In genomic region chr8:61326281-61326680, GRCm38 (mm10) we compare ENCODE assay signal across 20 mouse cellular contexts.
DNase-seq lines count a peak whose midpoint lies in the region; ATAC-seq lines count a peak whose summit lies in the region.
"Had no signal": no experiment of that assay in that cellular context is flagged by ENCODE, and none has a peak within 500 bp of the region (broad histone marks: within the 10 kb centered on the region; RNA-seq: fewer than 3 reads in every experiment).

No protein-coding gene starts in this region.

- H3K36me3 ChIP-seq in hindbrain, embryonic 14.5 days (replicated peaks; ENCODE audit: control insufficient read depth, insufficient read depth), result peaks cover 14% of the 10 kb centered on the region
- H3K36me3 ChIP-seq in hindbrain, embryonic 11.5 days (ENCODE audit: control insufficient read depth, insufficient read depth, low read length), result no peaks in the 10 kb centered on the region; the same call in 1 of the 2 replicates
- H3K36me3 ChIP-seq in neural tube, embryonic 13.5 days, result peaks cover 13% of the 10 kb centered on the region; the same call in 1 of the 2 replicates
- H3K36me3 ChIP-seq in midbrain, embryonic 16.5 days (ENCODE audit: control insufficient read depth, insufficient read depth, low read length), result peaks cover 3% of the 10 kb centered on the region; the same call in 1 of the 2 replicates
- H3K36me3 ChIP-seq: liver, embryonic 13.5 days had no signal

- no peaks in the 10 kb centered on the region for H3K27me3 ChIP-seq in hindbrain, embryonic 14.5 days (ENCODE audit: control insufficient read depth, insufficient read depth, low read length)
- no peaks in the 10 kb centered on the region for H3K27me3 ChIP-seq in hindbrain, embryonic 11.5 days (ENCODE audit: control insufficient read depth, insufficient read depth, low read length)
- no peaks in the 10 kb centered on the region for H3K27me3 ChIP-seq in neural tube, embryonic 13.5 days
- H3K27me3 ChIP-seq in midbrain, embryonic 16.5 days (ENCODE audit: control insufficient read depth, insufficient read depth, low read depth, low read length), result no peaks in the 10 kb centered on the region
- H3K27me3 ChIP-seq: limb, embryonic 12.5 days; liver, embryonic 13.5 days; lung, embryonic 15.5 days; midbrain, embryonic 12.5 days had no signal

- H3K9ac ChIP-seq in hindbrain, embryonic 14.5 days, result no peak overlapping the region
- no peak overlapping the region for H3K9ac ChIP-seq in hindbrain, embryonic 11.5 days (ENCODE audit: low read depth, low read length)
- H3K9ac ChIP-seq in neural tube, embryonic 13.5 days, result no peak overlapping the region
- H3K9ac ChIP-seq in midbrain, embryonic 16.5 days (ENCODE audit: low read depth, low read length), result no peak overlapping the region
- H3K9ac ChIP-seq: limb, embryonic 12.5 days; liver, embryonic 13.5 days; lung, embryonic 15.5 days; midbrain, embryonic 12.5 days had no signal

- ATAC-seq in hindbrain, embryonic 14.5 days (ENCODE audit: low FRiP score), result no peak
- no peak for ATAC-seq in hindbrain, embryonic 11.5 days (ENCODE audit: low FRiP score)
- ATAC-seq in neural tube, embryonic 13.5 days (ENCODE audit: low read depth), result no peak
- ATAC-seq in midbrain, embryonic 16.5 days, result no peak

- H3K4me3 ChIP-seq in hindbrain, embryonic 14.5 days (replicated peaks; ENCODE audit: low read length), result no peak overlapping the region
- no peak overlapping the region for H3K4me3 ChIP-seq in hindbrain, embryonic 11.5 days (ENCODE audit: low read depth, low read length)
- no peak overlapping the region for H3K4me3 ChIP-seq in neural tube, embryonic 13.5 days
- no peak overlapping the region for H3K4me3 ChIP-seq in midbrain, embryonic 16.5 days (ENCODE audit: low read depth, low read length)
- H3K4me3 ChIP-seq: erythroblast, embryonic 14.5 days; heart, embryonic 10.5 days; limb, embryonic 12.5 days; liver, embryonic 13.5 days; lung, embryonic 15.5 days; midbrain, embryonic 12.5 days had no signal

- DNase-seq in adrenal gland, postnatal 10 days, result peak; percentile 10
- DNase-seq in adrenal gland, adult 18-20 months (ENCODE audit: low spot score in 2 of 2), result no peak
- no peak for DNase-seq in hindbrain, embryonic 14.5 days (ENCODE audit: low spot score)
- no peak for DNase-seq in hindbrain, embryonic 11.5 days (ENCODE audit: low spot score)
- no peak for DNase-seq in neural tube, embryonic 10.5 days (ENCODE audit: extremely low spot score, low spot score)
- DNase-seq: cerebellum, adult 8-10 months; gastrocnemius, postnatal 36 days; heart, postnatal 10 days; liver, embryonic 13.5 days; retina, postnatal 1 day; right cerebral cortex, postnatal 4 days; thymus, postnatal 36 days had no signal

- peaks cover 25% of the 10 kb centered on the region for H3K4me1 ChIP-seq in hindbrain, embryonic 14.5 days (replicated peaks; ENCODE audit: control insufficient read depth, insufficient read depth, low read length)
- H3K4me1 ChIP-seq in hindbrain, embryonic 11.5 days (replicated peaks; ENCODE audit: control insufficient read depth, insufficient read depth, low read length), result peaks cover 3% of the 10 kb centered on the region
- H3K4me1 ChIP-seq in neural tube, embryonic 13.5 days (replicated peaks), result peaks cover 51% of the 10 kb centered on the region
- peaks cover 17% of the 10 kb centered on the region for H3K4me1 ChIP-seq in midbrain, embryonic 16.5 days (ENCODE audit: control insufficient read depth, insufficient read depth, low read length)
- H3K4me1 ChIP-seq: liver, embryonic 13.5 days had no signal

- WGBS in hindbrain, embryonic 14.5 days, result 88% methylated on average over 8 of the region's 8 CpGs
- WGBS in hindbrain, embryonic 11.5 days, result 82% methylated on average over 8 of the region's 8 CpGs
- 90% methylated on average over 8 of the region's 8 CpGs for WGBS in neural tube, embryonic 13.5 days
- WGBS in midbrain, embryonic 16.5 days, result 87% methylated on average over 8 of the region's 8 CpGs

- no peak overlapping the region for H3K4me2 ChIP-seq in hindbrain, embryonic 14.5 days (replicated peaks)
- H3K4me2 ChIP-seq in hindbrain, embryonic 11.5 days (replicated peaks; ENCODE audit: low read depth, low read length), result no peak overlapping the region
- H3K4me2 ChIP-seq in neural tube, embryonic 13.5 days, result no peak overlapping the region
- no peak overlapping the region for H3K4me2 ChIP-seq in midbrain, embryonic 16.5 days (ENCODE audit: low read length)
- H3K4me2 ChIP-seq: limb, embryonic 12.5 days; liver, embryonic 13.5 days; lung, embryonic 15.5 days had no signal

- no peaks in the 10 kb centered on the region for H3K9me3 ChIP-seq in hindbrain, embryonic 14.5 days (ENCODE audit: control insufficient read depth, low read length)
- no peaks in the 10 kb centered on the region for H3K9me3 ChIP-seq in hindbrain, embryonic 11.5 days (ENCODE audit: control insufficient read depth, low read length)
- H3K9me3 ChIP-seq in neural tube, embryonic 13.5 days, result no peaks in the 10 kb centered on the region
- no peaks in the 10 kb centered on the region for H3K9me3 ChIP-seq in midbrain, embryonic 16.5 days (replicated peaks; ENCODE audit: control insufficient read depth, low read length, poor library complexity, severe bottlenecking)
- H3K9me3 ChIP-seq: heart, embryonic 10.5 days; limb, embryonic 12.5 days; liver, embryonic 13.5 days; lung, embryonic 15.5 days; midbrain, embryonic 12.5 days had no signal

- 0 out of 2 replicates have a peak overlapping the region, but pooled peaks have one; percentile 61 for H3K27ac ChIP-seq in hindbrain, embryonic 14.5 days
- H3K27ac ChIP-seq in hindbrain, embryonic 11.5 days (ENCODE audit: low read depth, low read length), result no peak overlapping the region
- H3K27ac ChIP-seq in neural tube, embryonic 13.5 days (replicated peaks), result peak overlapping the region; percentile 64
- no peak overlapping the region for H3K27ac ChIP-seq in midbrain, embryonic 16.5 days (ENCODE audit: low read length)
- H3K27ac ChIP-seq: heart, embryonic 10.5 days; limb, embryonic 12.5 days; liver, embryonic 13.5 days; lung, embryonic 15.5 days; macrophage; midbrain, embryonic 12.5 days had no signal

Comparison
In these comparisons a context has a peak if more than half of its experiments do, and no peak if none do; other contexts are left out.
1. H3K27ac ChIP-seq: peak in hindbrain, embryonic 14.5 days (single experiment) and neural tube, embryonic 13.5 days (single experiment); none in hindbrain, embryonic 11.5 days (single experiment) and midbrain, embryonic 16.5 days (single experiment).